Mouse (Mus musculus) heart, postnatal 14 days (tissue): ENCODE data around the gene Tubb1. TPM values are rescaled to one million over a fixed set of nuclear protein-coding genes. Genes with fewer than 3 reads are reported as not detected.

Experiments used
- DNase-seq, 2 experiments: peaks; one replicate each; pipeline ENCODE4 v3.0.0; 2021 to 2022
- intact Hi-C: fragments of 180-260 bp; cut with DNase I; formaldehyde crosslinking; loops from one replicate; pipeline ENCODE4 v1.15.1; 2025
- total RNA-seq, 2 experiments: library from RNA; stranded (reverse); gene quantifications; 2 replicates each; pipeline ENCODE4 v1.2.3; 2021

Gene Tubb1
- total RNA-seq, 2 experiments from 2014 or later: 2.0 TPM

- no peak for DNase-seq
- intact Hi-C loops: loop anchor here (10.0 kb wide), 1 partner anchor 325 kb away; the partner anchor contains the start of gene Npepl1
Measured at GRCm38 (mm10) chr2:174439961-174440360, 10.5 kb upstream of the Tubb1 start.

- DNase-seq: no peak
Measured at GRCm38 (mm10) chr2:174441898-174442297, 8.6 kb upstream of the Tubb1 start.

GRCm38 (mm10) chr2:174442460-174442859 lies 8.0 kb upstream of the Tubb1 start:
- no peak for DNase-seq
- intact Hi-C loops: no loop called here

More at GRCm38 (mm10) chr2:174441898-174442297, 8.6 kb upstream of the Tubb1 start:
- intact Hi-C loops: no loop called here

- no peak for DNase-seq
- intact Hi-C loops: no loop called here
Measured at GRCm38 (mm10) chr2:174443046-174443445, 7.4 kb upstream of the Tubb1 start.

GRCm38 (mm10) chr2:174444359-174444758 lies 6.1 kb upstream of the Tubb1 start:
- DNase-seq: no peak
- intact Hi-C loops: no loop called here

GRCm38 (mm10) chr2:174445018-174445417 lies 5.5 kb upstream of the Tubb1 start:
- intact Hi-C loops: no loop called here

GRCm38 (mm10) chr2:174446492-174446891 lies 4.0 kb upstream of the Tubb1 start:
- DNase-seq: no peak
- intact Hi-C loops: no loop called here

More at GRCm38 (mm10) chr2:174445018-174445417, 5.5 kb upstream of the Tubb1 start:
- no peak for DNase-seq

- no peak for DNase-seq
- intact Hi-C loops: no loop called here
Measured at GRCm38 (mm10) chr2:174446905-174447304, 3.6 kb upstream of the Tubb1 start.

GRCm38 (mm10) chr2:174448405-174448804 lies 2.1 kb upstream of the Tubb1 start:
- no peak for DNase-seq
- intact Hi-C loops: no loop called here

- peak in 1 of 2 experiments; percentile 27 for DNase-seq
- intact Hi-C loops: loop anchor here (5.0 kb wide), 1 partner anchor 141 kb away; no protein-coding TSS in a partner anchor
Measured at GRCm38 (mm10) chr2:174453681-174454080, 3.2 kb downstream of the Tubb1 start.

- intact Hi-C loops: no loop called here
- DNase-seq: no peak
Measured at GRCm38 (mm10) chr2:174459365-174459764, 8.9 kb downstream of the Tubb1 start.

GRCm38 (mm10) chr2:174463370-174463769 lies 12.9 kb downstream of the Tubb1 start:
- intact Hi-C loops: loop anchor here (5.0 kb wide), 1 partner anchor 136 kb away; no protein-coding TSS in a partner anchor
- DNase-seq: no peak

GRCm38 (mm10) chr2:174463789-174464523 lies 13.5 kb downstream of the Tubb1 start, which contains the start of gene Atp5e:
Atp5e (minus strand) TSS chr2:174464105.
- intact Hi-C loops: loop anchor here (5.0 kb wide), 1 partner anchor 137 kb away; no protein-coding TSS in a partner anchor
- DNase-seq: peak; percentile 95 to 96

GRCm38 (mm10) chr2:174470333-174470732 lies 19.8 kb downstream of the Tubb1 start:
- no peak for DNase-seq
- intact Hi-C loops: loop anchor here (10.0 kb wide), 1 partner anchor 384 kb away; no protein-coding TSS in a partner anchor

- intact Hi-C loops: loop anchor here (10.0 kb wide), 1 partner anchor 384 kb away; no protein-coding TSS in a partner anchor
- DNase-seq: no peak
Measured at GRCm38 (mm10) chr2:174470786-174471405, 20.4 kb downstream of the Tubb1 start.

GRCm38 (mm10) chr2:174472407-174472806 lies 21.9 kb downstream of the Tubb1 start:
- intact Hi-C loops: loop anchor here (10.0 kb wide), 1 partner anchor 382 kb away; no protein-coding TSS in a partner anchor
- no peak for DNase-seq

- intact Hi-C loops: loop anchor here (10.0 kb wide), 1 partner anchor 382 kb away; no protein-coding TSS in a partner anchor
Measured at GRCm38 (mm10) chr2:174472818-174473549, 22.5 kb downstream of the Tubb1 start, which contains the start of gene Prelid3b. Prelid3b (minus strand) TSS chr2:174473081.

GRCm38 (mm10) chr2:174473550-174473927 lies 23.0 kb downstream of the Tubb1 start:
- DNase-seq: no peak
- intact Hi-C loops: loop anchor here (10.0 kb wide), 1 partner anchor 381 kb away; no protein-coding TSS in a partner anchor

More at GRCm38 (mm10) chr2:174472818-174473549, 22.5 kb downstream of the Tubb1 start, which contains the start of gene Prelid3b:
- peak; percentile 100 for DNase-seq

GRCm38 (mm10) chr2:174477543-174478319 lies 27.2 kb downstream of the Tubb1 start:
- DNase-seq: no peak
- intact Hi-C loops: loop anchor here (10.0 kb wide), 1 partner anchor 377 kb away; no protein-coding TSS in a partner anchor
